Mouse (Mus musculus) limb, embryonic 12.5 days (tissue): Measurements from ENCODE around the gene Pbx1. TPM values are rescaled to one million over a fixed set of nuclear protein-coding genes. Genes with fewer than 3 reads are reported as not detected.

Experiments used
- ATAC-seq: fragments of 200-750 bp; cut with Nextera tagmentation; 2 replicates; pipeline ENCODE4 v1.8.0; 2017; ENCODE audit warnings: low read depth, moderate TSS enrichment; ENCODE audit not compliant: insufficient number of reproducible peaks, insufficient read depth, low FRiP score, low TSS enrichment
- H3K27ac ChIP-seq: fragments of 300-500 bp; sonication (generic); 2 replicates; pipeline ENCODE4 v1.5.1; 2016; ENCODE audit warnings: mild to moderate bottlenecking, moderate library complexity
- H3K27me3 ChIP-seq: fragments of 300-500 bp; sonication (generic); 2 replicates; pipeline ENCODE4 v1.6.1; 2016; ENCODE audit warnings: mild to moderate bottlenecking, moderate library complexity
- H3K36me3 ChIP-seq: fragments of 300-500 bp; sonication (generic); 2 replicates; pipeline ENCODE4 v1.6.1; 2016; ENCODE audit warnings: mild to moderate bottlenecking, moderate library complexity
- H3K4me1 ChIP-seq: fragments of 300-500 bp; sonication (generic); replicated peaks from 2 replicates; pipeline ENCODE4 v1.6.1; 2016
- H3K4me2 ChIP-seq: fragments of 300-500 bp; sonication (generic); 2 replicates; pipeline ENCODE4 v1.6.1; 2016; ENCODE audit warnings: mild to moderate bottlenecking, moderate library complexity
- H3K4me3 ChIP-seq: fragments of 300-500 bp; sonication (generic); replicated peaks from 2 replicates; pipeline ENCODE4 v1.5.1; 2016; ENCODE audit warnings: mild to moderate bottlenecking
- H3K9ac ChIP-seq: fragments of 300-500 bp; sonication (generic); replicated peaks from 2 replicates; pipeline ENCODE4 v1.6.1; 2016; ENCODE audit warnings: mild to moderate bottlenecking, moderate library complexity
- H3K9me3 ChIP-seq: fragments of 300-500 bp; sonication (generic); 2 replicates; pipeline ENCODE4 v1.6.1; 2016; ENCODE audit warnings: mild to moderate bottlenecking, moderate library complexity
- WGBS: fragments of 180-500 bp; shearing (Covaris S2); methylation state at CpG from one replicate; pipeline ENCODE4 v1.1.7; 2016; 5-methylcytosine and 5-hydroxymethylcytosine counted together
- polyA plus RNA-seq: library from polyadenylated mRNA; unstranded; fragments of >200 nt; fragmentation: Nextera tagmentation; extraction: Ambion mirVana; gene quantifications from 2 replicates; pipeline ENCODE4 v1.2.1, GENCODE M21; 2016

The Pbx1 gene
- polyA plus RNA-seq, 1 experiment from 2014 or later: 32.9 TPM

DNA sequence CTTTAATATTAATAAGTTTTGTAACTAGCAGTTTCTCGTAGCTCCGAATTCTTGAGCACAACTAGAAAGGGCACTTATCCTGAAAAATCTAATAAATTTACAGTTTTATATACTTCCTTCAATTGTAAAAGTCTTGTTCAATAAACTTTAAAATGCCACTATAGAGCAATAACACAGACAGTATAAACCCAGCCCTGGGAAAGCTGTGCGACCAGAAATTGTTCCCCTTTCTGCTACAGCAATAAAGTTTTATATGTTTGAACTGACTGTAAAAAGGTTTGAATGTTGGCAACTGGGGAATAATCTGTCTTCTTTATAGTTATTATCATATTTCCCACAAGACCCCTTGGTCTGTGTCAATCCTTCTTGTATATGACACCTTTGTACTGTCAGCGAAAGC, 136.3 kb downstream of the Pbx1 start:
- Histone ChIP-seq H3K4me1 (peaks cover 37% of the 10 kb centered on the region), H3K4me2 (no peak overlapping the region), H3K27ac (no peak overlapping the region), H3K9me3 (no peaks in the 10 kb centered on the region), H3K9ac (no peak overlapping the region), H3K27me3 (peaks cover 49% of the 10 kb centered on the region), H3K4me3 (no peak overlapping the region), H3K36me3 (no peaks in the 10 kb centered on the region; the same call in 1 of the 2 replicates)
- peak; percentile 43 for ATAC-seq
- 39% methylated on average over 4 of the region's 4 CpGs for WGBS

DNA sequence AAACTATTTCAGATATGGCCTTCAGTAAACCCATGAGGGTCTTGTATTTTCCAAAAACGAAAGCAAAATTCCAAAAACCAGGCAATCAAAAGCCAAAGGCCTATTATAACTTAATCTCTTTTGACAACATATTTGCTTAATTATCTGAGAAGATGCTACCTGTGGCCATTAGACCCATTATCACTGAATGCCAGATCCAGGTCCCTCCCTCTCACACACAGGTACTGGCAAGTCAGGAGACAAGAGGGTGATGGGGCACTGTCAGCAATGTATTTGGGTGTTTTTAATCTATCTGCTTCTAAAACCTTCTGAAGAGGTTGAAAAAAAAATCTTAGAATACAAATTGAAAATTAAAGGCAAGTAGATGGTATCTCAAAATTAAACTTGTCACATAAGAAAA, 138.4 kb downstream of the Pbx1 start:
- Histone ChIP-seq H3K4me2 (no peak overlapping the region), H3K27me3 (peaks cover 52% of the 10 kb centered on the region), H3K27ac (no peak overlapping the region), H3K36me3 (no peaks in the 10 kb centered on the region; the same call in 1 of the 2 replicates), H3K9me3 (no peaks in the 10 kb centered on the region), H3K4me3 (no peak overlapping the region), H3K4me1 (peaks cover 43% of the 10 kb centered on the region), H3K9ac (no peak overlapping the region)
- ATAC-seq: no peak
- WGBS: 97% methylated on average over 1 of the region's 1 CpGs

DNA sequence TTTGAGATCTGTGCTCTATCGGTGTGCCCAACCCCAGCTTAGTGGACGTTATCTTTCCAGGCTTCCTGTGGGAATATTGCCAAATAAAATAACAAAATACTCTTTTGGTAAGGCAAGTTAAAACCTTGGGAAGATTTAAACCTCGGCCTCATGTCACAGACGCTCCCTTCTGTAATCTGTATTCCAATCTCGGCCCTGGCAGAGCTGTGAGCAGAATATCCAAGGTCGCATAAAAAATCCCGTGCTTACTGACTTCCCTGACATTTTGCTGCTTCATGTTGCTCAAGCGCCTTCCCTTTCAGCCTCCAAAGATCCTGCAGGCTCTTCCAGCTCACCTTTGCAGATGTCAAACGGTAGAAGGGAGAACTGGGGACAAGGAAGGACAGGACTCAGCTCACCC, 140.0 kb downstream of the Pbx1 start:
- Histone ChIP-seq H3K9ac (no peak overlapping the region), H3K4me1 (peaks cover 54% of the 10 kb centered on the region), H3K27me3 (peaks cover 50% of the 10 kb centered on the region), H3K4me2 (no peak overlapping the region), H3K36me3 (no peaks in the 10 kb centered on the region), H3K4me3 (no peak overlapping the region), H3K9me3 (no peaks in the 10 kb centered on the region), H3K27ac (no peak overlapping the region)
- ATAC-seq: no peak
- WGBS: 86% methylated on average over 9 of the region's 9 CpGs

DNA sequence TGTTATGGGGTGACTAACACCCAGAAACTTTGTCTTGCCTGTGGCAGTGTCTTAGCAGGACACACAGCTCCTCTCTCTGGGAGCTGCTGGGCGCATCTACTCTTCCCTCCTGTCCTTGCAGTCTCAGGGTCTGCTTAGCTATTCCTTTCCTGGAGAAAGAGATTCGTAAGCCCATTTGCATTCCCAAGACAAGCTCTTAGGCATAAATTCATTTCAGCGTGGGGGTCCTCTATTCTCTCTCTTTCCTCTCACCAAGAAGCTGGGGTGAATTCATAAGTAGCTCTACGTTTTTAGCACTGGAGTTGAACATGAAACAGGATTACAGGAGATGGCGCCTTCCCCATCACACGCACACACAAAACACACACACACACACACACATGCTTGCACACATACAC, 140.4 kb downstream of the Pbx1 start:
- Histone ChIP-seq H3K9me3 (no peaks in the 10 kb centered on the region), H3K36me3 (no peaks in the 10 kb centered on the region), H3K4me3 (no peak overlapping the region), H3K27me3 (peaks cover 50% of the 10 kb centered on the region), H3K4me2 (no peak overlapping the region), H3K27ac (no peak overlapping the region; the same call in 1 of the 2 replicates), H3K9ac (no peak overlapping the region), H3K4me1 (peaks cover 49% of the 10 kb centered on the region)
- no peak for ATAC-seq
- 82% methylated on average over 6 of the region's 6 CpGs for WGBS

DNA sequence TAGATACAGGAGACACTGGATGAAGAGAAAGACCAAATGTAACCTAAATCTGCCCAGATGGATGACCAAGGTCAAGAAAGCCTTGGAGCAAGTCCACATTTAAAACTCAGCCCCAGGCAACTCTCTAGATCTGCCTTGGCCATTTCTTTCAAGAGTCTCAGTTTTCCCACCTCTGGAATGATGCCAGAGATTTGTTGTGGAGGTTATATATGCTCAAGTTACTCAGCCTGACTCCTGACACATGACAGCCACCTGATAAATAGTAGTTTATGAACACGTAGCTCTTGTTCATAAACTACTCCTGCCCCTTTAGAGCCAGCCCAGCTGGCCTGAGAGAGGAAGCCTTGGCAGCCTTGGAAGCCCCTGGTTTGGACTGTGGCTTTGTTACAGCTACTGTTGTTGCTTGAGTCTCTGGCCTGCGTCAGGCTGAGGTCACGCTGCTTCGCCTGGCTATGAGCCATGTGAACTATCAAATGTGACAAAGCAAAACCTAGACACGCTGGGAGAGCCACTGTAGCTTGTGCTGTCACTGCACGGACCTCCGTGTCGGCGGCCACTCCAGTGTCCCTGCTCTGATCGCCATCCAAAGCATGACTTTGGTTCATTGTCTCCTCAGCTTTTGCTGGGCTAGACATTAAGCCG, 140.9 kb downstream of the Pbx1 start:
- no peak for ATAC-seq
- H3K27ac ChIP-seq: no peak overlapping the region; the same call in 1 of the 2 replicates

DNA sequence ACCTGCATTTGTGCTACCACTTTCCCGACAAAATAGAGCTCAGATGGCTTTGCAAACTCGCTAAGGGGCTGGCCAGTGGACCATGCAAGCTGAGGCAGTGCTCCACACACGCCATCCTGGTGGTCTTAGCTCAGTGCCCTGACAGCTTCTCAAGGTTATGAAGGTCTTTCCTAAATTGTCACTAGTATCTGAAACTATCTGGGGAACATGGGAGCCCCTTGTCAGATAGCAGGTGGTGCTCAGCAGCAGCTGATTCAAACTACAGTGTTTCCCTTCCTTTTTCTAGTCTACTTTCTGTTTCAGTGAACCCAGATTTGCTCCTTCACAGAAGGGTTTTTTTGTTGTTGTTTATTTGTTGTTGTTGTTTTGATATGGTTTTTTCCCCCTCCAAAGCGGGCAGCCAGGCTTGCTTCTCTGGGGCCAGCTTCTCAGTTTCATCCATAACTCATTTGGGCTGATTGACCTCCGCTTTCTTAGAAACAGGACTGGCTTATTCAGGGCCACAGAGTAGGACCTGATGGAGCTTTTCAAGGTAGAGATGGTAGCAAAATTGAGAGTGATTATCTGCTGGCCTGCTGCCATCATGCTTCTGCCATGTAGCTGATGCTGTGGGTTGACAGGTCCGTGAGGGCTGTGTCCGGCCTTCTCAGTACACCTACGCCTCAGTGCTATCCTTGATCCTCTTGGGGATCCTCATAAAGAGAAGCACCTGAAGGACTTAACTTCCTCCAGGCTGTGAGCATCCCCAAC, 141.7 kb downstream of the Pbx1 start:
- H3K4me3 ChIP-seq: no peak overlapping the region
- no peak for ATAC-seq

More for the DNA sequence above, 140.9 kb downstream of the Pbx1 start:
- Histone ChIP-seq H3K9me3 (no peaks in the 10 kb centered on the region), H3K4me1 (peaks cover 44% of the 10 kb centered on the region), H3K4me3 (no peak overlapping the region), H3K27me3 (peaks cover 52% of the 10 kb centered on the region), H3K9ac (no peak overlapping the region), H3K4me2 (no peak overlapping the region), H3K36me3 (no peaks in the 10 kb centered on the region)
- WGBS: 82% methylated on average over 11 of the region's 11 CpGs

DNA sequence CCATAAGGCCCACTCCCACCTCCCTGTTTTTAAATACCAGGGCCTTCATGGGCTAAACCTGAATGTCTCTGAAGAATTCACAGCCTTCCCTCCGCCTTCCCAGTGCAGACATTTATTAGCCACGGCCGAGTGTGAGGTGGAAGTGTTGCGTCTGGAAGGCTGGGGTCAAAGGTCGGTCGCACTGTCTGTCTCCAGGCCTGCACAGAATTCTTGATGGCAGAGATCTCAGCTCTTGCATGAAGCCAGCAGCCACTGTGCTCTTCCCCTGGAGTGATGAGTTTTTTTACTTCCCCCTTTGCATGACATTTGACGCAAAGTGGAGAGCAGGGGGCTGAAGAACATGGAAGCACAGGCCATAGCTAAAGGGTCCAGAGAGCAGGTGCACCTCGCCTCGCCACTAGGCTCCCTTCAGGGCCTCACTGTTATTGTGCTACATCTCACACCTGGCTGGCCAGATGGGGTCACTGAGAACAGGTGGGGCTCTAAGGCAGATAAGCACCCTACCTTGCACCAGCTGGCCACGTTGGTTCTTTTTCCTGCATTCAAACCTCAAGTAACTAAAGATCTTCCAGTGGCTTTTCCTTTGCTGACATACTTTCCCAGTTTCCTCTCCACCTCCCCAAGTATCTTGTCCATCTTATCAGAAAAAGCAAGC, 143.1 kb downstream of the Pbx1 start:
- Histone ChIP-seq H3K4me3 (no peak overlapping the region), H3K4me2 (no peak overlapping the region), H3K4me1 (peaks cover 56% of the 10 kb centered on the region), H3K27me3 (peaks cover 59% of the 10 kb centered on the region), H3K9ac (no peak overlapping the region), H3K27ac (no peak overlapping the region), H3K36me3 (no peaks in the 10 kb centered on the region), H3K9me3 (no peaks in the 10 kb centered on the region)
- 44% methylated on average over 10 of the region's 10 CpGs for WGBS
- no peak for ATAC-seq

More for the DNA sequence above, 141.7 kb downstream of the Pbx1 start:
- H3K9ac ChIP-seq: no peak overlapping the region
- H3K27ac ChIP-seq: no peak overlapping the region
- peaks cover 42% of the 10 kb centered on the region for H3K4me1 ChIP-seq
- peaks cover 57% of the 10 kb centered on the region for H3K27me3 ChIP-seq
- H3K4me2 ChIP-seq: no peak overlapping the region
- WGBS: 83% methylated on average over 8 of the region's 8 CpGs
- H3K36me3 ChIP-seq: no peaks in the 10 kb centered on the region
- no peaks in the 10 kb centered on the region for H3K9me3 ChIP-seq

DNA sequence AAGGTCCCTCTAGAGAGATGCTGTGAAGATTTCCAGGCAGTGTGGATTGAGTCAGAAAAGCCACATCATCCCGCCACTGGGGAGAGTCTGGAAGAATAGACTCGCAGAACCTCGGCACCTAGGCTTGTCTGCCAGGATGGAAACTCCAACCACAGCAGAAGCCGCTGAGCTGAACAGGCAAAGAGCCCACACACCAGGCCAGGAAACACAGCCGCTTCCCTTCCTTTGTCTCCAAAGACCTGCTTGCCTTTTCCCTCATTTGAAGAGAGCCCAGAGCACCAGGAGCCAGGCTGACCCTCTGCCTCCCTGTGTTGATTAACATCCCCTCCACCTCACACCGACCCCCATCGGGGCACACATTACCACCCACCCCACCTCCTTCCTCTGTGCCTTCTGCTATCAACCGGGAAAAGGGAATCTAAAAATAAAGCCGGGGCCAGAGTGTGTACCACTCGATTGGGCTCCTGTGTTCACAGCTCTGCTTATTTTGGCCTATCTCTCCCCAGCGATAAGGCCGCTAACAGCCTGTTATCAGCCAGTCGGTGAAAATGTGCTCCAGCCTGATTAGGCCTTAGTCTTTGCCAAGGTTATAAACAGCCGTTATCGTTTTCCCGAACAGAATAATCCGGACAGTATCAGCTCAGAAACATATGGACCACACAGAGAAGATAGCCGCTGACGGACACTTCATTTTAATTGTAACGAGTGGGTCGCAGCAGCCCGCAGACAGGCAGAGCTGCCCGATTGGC, 144.1 kb downstream of the Pbx1 start:
- no peak overlapping the region for H3K27ac ChIP-seq
- H3K9ac ChIP-seq: no peak overlapping the region
- no peaks in the 10 kb centered on the region for H3K36me3 ChIP-seq
- peaks cover 58% of the 10 kb centered on the region for H3K27me3 ChIP-seq
- no peak overlapping the region for H3K4me2 ChIP-seq
- no peak overlapping the region for H3K4me3 ChIP-seq
- ATAC-seq: peak; percentile 24; the same call in 1 of the 2 replicates
- WGBS: 53% methylated on average over 23 of the region's 23 CpGs
- H3K4me1 ChIP-seq: peaks cover 65% of the 10 kb centered on the region
- H3K9me3 ChIP-seq: no peaks in the 10 kb centered on the region

DNA sequence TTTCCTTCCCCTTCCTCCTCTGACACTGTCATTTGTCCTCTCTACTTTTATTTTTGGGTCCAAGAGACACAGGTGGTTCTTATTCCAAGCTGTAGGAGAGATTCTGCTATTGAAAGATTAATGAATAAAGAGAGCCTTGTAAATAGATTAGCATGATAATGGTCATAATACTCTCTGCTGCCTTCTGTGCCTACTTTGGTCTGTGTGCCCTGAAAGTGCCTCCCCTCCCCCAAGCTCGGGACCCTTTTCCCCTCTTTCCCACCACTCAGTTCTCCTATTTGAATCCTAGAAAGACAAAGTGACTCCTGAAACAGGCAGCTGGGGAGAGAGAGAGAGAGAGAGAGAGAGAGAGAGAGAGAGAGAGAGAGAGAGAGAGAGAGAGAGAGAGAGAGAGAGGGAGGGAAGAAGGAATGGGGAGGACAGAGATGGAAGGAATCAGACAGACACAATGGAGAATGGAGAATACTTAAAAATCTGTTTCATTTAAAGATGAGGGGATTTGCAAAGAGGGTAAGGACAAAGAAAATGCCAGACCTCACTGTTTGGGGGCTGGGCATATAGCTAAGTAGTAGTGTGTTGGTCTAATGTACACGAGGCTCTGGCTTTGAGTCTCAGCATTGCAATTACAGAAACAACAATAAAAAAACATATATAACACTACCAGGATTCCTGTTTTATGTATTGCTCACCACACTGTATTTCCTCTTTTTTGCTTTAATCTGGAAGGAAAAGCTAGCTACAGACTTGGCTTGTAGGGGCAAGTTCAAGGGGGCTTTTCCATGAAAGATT, 145.0 kb downstream of the Pbx1 start:
- H3K9ac ChIP-seq: no peak overlapping the region
- H3K9me3 ChIP-seq: no peaks in the 10 kb centered on the region
- peaks cover 67% of the 10 kb centered on the region for H3K4me1 ChIP-seq
- H3K4me2 ChIP-seq: no peak overlapping the region
- peaks cover 49% of the 10 kb centered on the region for H3K27me3 ChIP-seq
- 52% methylated on average over 2 of the region's 2 CpGs for WGBS
- no peak for ATAC-seq
- H3K36me3 ChIP-seq: no peaks in the 10 kb centered on the region
- H3K4me3 ChIP-seq: no peak overlapping the region
- no peak overlapping the region for H3K27ac ChIP-seq

DNA sequence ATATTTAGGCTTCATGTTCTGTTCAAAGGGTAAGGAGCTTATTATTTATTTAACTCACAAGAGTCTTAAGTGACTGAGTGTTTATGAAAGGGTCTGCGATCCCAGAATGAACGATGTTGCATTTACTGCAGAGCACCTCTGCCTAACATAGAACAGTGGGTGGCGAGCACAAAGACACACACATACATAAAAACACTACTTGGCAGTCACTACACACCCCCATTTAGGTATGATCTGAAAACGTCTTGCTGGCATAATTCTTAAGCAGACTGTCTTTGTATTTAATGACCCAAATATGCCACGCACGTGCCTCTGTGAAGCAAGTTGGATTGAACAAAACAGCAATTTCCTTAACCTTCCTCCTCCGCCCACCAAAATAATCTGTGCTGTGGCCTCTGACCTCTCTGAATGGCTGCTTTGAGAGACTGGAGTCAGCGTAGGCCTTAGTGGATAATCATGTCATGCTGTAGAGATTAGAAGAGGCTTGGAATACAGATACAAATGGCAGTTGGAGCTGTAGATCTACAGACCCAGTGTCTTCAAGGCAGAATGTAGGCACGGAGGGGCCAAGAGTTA, 147.4 kb downstream of the Pbx1 start:
- H3K4me1 ChIP-seq: peaks cover 47% of the 10 kb centered on the region
- H3K9ac ChIP-seq: no peak overlapping the region
- no peaks in the 10 kb centered on the region for H3K36me3 ChIP-seq
- H3K27me3 ChIP-seq: peaks cover 28% of the 10 kb centered on the region
- H3K9me3 ChIP-seq: no peaks in the 10 kb centered on the region
- ATAC-seq: no peak
- 42% methylated on average over 9 of the region's 9 CpGs for WGBS
- H3K4me2 ChIP-seq: no peak overlapping the region
- no peak overlapping the region for H3K27ac ChIP-seq
- H3K4me3 ChIP-seq: no peak overlapping the region
